Mouse (Mus musculus): ENCODE measurements around the gene Olfr714. TPM values are rescaled to one million over a fixed set of nuclear protein-coding genes. Genes with fewer than 3 reads are reported as not detected.
"Not testable (repeated sequence)": the region's sequence is repeated elsewhere in the genome, so short reads cannot be mapped to it uniquely, and the experiment has no call there.

Gene Olfr714
- polyA plus RNA-seq (2016; fragmentation: Nextera tagmentation; extraction: Ambion mirVana) = not detected in 2 replicates

DNA sequence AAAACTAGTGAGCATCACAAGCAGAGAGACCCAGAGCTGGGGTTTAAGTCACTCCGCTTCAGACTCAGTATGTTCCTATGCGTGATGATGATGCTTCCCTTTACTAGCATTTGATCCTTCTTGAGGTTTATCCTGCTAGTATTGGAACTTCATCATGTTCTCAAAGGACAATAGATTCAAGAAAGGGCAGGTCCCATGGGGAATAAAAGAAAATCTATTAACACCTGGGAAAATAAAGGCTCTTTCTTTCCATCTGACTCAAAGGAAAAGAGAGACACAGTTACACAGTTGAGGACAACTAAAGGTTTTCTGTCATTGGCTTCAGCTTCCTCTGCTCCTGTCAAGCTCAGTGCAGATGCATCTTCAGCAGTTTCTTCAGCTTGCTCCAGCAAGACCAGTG lies at the start of gene Olfr714:
TSS of gene Olfr714 (plus strand) at position 301 of the 400 bp plus-strand sequence.
- no peak within 1 kb of the TSS for H3K9ac ChIP-seq
- no peak for ATAC-seq (ENCODE audit: low FRiP score, low read depth)
- H3K4me3 ChIP-seq = no peak within 1 kb of the TSS
- peaks cover 4% of the 10 kb centered on the region for H3K9me3 ChIP-seq
- H3K27me3 ChIP-seq (replicated peaks) = no peaks in the 10 kb centered on the region
- WGBS = 93% methylated on average over 2 of the region's 2 CpGs
- H3K4me2 ChIP-seq (replicated peaks) = no peak within 1 kb of the TSS
- no peaks in the 10 kb centered on the region for H3K36me3 ChIP-seq
- H3K4me1 ChIP-seq = no peaks in the 10 kb centered on the region
- H3K27ac ChIP-seq = no peak within 1 kb of the TSS

DNA sequence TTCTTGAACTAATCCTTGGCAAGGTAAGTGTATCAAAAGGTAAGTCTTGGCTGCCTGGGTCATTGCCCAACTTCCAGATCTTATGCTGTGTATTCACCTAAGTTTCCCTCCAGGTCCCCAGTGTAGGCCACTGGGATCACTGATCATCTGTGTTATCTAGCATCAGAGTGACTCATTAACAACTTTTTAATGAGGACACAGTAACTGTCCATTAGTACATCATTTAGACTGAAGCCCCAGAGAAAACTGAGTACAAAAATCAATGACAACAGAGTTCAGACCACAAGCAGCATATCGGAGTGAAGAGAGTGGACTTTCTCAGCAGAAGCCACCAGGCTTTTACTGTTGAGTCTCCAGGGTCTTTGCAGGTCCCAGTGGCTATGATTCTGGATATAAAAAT lies 39.9 kb upstream of the Olfr714 start, which contains the start of gene Olfr713:
TSS of gene Olfr713 (plus strand) at position 301 of the 400 bp plus-strand sequence.
- H3K27me3 ChIP-seq (replicated peaks) = no peaks in the 10 kb centered on the region
- H3K4me3 ChIP-seq = no peak within 1 kb of the TSS
- H3K27ac ChIP-seq = no peak within 1 kb of the TSS
- no peaks in the 10 kb centered on the region for H3K36me3 ChIP-seq
- no peaks in the 10 kb centered on the region for H3K4me1 ChIP-seq
- H3K9ac ChIP-seq = no peak within 1 kb of the TSS
- H3K9me3 ChIP-seq = no peaks in the 10 kb centered on the region
- WGBS = 79% methylated on average over 1 of the region's 1 CpGs
- no peak for ATAC-seq (ENCODE audit: low FRiP score, low read depth)
- no peak within 1 kb of the TSS for H3K4me2 ChIP-seq (replicated peaks)

DNA sequence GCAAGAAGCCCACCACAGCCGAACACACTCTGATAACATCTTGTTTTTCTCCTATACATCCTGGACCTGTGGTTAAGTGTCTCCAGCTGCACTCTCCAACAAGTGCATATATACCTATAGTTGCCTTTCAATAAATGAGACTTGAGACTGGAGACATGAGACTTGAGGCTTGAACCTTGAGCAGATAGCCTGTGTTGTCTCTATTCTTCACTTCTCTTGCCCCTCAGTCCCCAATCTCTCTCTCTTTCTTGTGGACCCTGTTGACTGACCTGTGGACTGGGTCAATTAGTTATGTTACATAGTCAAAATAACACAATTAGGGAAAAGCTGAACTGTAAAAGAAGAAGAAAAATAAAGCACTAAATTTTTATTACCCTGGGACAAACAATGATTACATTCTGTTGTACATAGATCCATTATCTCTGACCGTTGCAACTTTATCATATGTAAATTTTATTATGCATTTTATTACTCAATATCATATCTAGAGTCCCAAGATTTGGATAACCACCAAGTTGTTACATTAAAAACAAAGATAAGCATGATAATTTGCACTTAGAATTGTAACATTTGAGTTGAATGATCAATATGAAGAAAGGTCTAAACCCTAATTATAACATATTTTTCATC lies 30.7 kb upstream of the Olfr714 start:
- Histone ChIP-seq H3K36me3 (no peaks in the 10 kb centered on the region), H3K4me2 (replicated peaks) (no peak overlapping the region), H3K9me3 (no peaks in the 10 kb centered on the region), H3K4me3 (no peak overlapping the region), H3K27me3 (replicated peaks) (no peaks in the 10 kb centered on the region), H3K9ac (no peak overlapping the region), H3K4me1 (no peaks in the 10 kb centered on the region), H3K27ac (no peak overlapping the region)
- WGBS = 83% methylated on average over 2 of the region's 2 CpGs
- no peak for ATAC-seq (ENCODE audit: low FRiP score, low read depth)

DNA sequence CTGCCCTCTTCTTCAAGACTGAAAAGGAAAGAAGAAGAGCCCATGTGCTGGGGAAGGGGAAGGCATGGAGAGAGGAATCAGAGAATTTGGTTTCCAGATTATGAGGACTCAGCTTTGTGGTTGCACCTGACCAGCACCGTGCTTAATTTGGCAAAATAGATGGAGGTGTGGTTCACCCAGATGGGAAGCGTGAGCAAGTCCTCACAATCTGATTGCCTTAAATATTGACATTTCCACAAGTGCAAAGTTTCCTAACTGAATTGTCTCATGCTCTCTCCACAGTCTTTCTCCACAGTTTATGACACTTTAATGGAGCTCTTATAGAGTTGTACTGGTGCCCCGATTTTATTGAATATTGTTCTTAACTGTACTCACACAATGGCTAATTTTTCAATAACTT lies 27.6 kb upstream of the Olfr714 start:
- no peak overlapping the region for H3K4me3 ChIP-seq
- H3K36me3 ChIP-seq = no peaks in the 10 kb centered on the region
- H3K9ac ChIP-seq = no peak overlapping the region
- no peak for ATAC-seq (ENCODE audit: low FRiP score, low read depth)
- no peak overlapping the region for H3K27ac ChIP-seq
- no peaks in the 10 kb centered on the region for H3K4me1 ChIP-seq
- H3K9me3 ChIP-seq = no peaks in the 10 kb centered on the region
- WGBS = 86% methylated on average over 3 of the region's 3 CpGs
- H3K4me2 ChIP-seq (replicated peaks) = no peak overlapping the region
- H3K27me3 ChIP-seq (replicated peaks) = no peaks in the 10 kb centered on the region

DNA sequence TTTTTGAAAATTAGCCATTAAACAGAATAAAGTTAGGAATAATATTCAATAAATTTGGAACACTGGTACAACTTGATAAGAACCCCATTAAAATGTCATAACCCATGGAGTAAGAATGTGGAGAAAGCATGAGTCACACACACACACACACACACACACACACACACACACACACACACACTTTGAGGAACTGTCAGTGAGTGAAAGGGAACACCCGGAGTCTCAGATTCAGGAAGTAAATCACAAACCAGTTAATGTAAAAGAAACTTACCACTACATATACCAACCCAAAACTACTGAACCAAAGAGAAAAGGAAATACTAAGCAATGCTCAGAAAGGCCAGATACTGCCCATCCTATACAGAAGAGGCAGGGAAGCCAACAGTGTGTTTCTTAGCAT lies 26.4 kb upstream of the Olfr714 start:
- H3K27me3 ChIP-seq (replicated peaks) = no peaks in the 10 kb centered on the region
- no peaks in the 10 kb centered on the region for H3K4me1 ChIP-seq
- no peak for ATAC-seq (ENCODE audit: low FRiP score, low read depth)
- 92% methylated on average over 1 of the region's 1 CpGs for WGBS
- H3K27ac ChIP-seq = no peak overlapping the region
- H3K4me3 ChIP-seq = no peak overlapping the region
- H3K4me2 ChIP-seq (replicated peaks) = no peak overlapping the region
- no peak overlapping the region for H3K9ac ChIP-seq
- H3K9me3 ChIP-seq = no peaks in the 10 kb centered on the region
- H3K36me3 ChIP-seq = no peaks in the 10 kb centered on the region

DNA sequence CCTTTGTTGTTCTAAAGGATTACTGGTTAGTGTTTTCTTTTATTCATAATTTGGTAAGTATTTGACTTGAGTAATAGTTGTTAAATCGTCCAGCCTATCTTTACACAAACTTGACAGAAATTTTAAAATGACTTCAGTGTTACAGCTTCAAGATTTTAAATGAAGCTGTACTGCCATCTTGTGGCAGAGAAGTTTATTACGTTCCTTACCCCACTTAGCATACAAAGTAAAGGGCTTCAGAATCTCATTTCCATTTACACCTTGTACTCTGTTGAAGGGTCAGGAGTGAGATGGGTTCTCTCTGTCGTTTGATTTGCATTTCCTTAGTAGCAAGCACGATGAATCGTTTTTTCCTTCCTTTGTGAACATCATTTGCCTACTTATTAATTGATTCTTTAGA lies 24.9 kb upstream of the Olfr714 start:
- Histone ChIP-seq H3K4me2 (replicated peaks) (no peak overlapping the region), H3K9me3 (no peaks in the 10 kb centered on the region), H3K4me3 (no peak overlapping the region), H3K36me3 (no peaks in the 10 kb centered on the region), H3K27ac (no peak overlapping the region), H3K27me3 (replicated peaks) (no peaks in the 10 kb centered on the region), H3K9ac (no peak overlapping the region), H3K4me1 (no peaks in the 10 kb centered on the region)
- 6% methylated on average over 5 of the region's 5 CpGs for WGBS
- ATAC-seq (ENCODE audit: low FRiP score, low read depth) = 0 out of 2 replicates have a peak, but pooled peaks have one; percentile 41

DNA sequence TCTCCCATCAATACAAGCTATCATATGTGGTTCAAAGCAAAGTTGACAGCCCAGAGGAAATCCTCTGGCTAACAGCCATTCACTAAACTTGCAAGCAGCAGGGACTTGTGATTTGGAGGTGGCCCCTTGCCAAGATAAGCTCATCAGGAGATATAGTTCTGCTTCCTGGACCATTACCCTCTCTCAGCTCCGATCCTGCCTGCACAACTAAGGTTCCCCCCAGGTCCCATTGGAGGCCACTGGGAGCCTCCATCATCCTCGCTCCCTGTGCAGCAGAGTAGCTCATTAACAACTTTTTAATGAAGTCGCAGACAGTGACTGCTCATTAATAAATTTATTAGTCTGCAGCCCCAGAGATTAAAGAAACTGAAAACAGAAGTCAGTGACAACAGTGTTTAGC lies 23.2 kb upstream of the Olfr714 start:
- Histone ChIP-seq H3K36me3 (no peaks in the 10 kb centered on the region), H3K4me2 (replicated peaks) (no peak overlapping the region), H3K4me3 (no peak overlapping the region), H3K4me1 (no peaks in the 10 kb centered on the region), H3K27me3 (replicated peaks) (no peaks in the 10 kb centered on the region), H3K27ac (no peak overlapping the region), H3K9me3 (no peaks in the 10 kb centered on the region), H3K9ac (no peak overlapping the region)
- 65% methylated on average over 3 of the region's 3 CpGs for WGBS
- ATAC-seq (ENCODE audit: low FRiP score, low read depth) = no peak

DNA sequence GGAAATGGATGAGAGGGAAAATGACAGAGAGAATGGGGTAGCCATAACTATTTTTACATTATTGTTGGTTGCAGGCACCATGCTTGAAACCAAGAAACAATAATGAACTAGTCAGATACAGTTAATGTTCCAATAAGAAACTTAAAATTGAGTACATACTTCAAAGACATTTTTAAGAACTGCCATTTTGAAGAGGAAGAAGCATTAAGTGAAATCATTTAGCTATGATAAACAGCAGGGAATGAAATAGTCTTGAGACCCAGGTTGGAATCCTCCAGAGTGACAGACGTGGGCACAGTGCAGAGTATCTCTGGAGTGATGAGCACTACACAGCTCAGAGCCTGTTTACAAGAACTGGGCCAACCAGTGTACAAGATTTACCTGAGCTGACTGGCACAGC lies 22.1 kb downstream of the Olfr714 start, which contains the start of gene Olfr17:
TSS of gene Olfr17 (plus strand) at position 301 of the 400 bp plus-strand sequence.
- no peaks in the 10 kb centered on the region for H3K36me3 ChIP-seq

DNA sequence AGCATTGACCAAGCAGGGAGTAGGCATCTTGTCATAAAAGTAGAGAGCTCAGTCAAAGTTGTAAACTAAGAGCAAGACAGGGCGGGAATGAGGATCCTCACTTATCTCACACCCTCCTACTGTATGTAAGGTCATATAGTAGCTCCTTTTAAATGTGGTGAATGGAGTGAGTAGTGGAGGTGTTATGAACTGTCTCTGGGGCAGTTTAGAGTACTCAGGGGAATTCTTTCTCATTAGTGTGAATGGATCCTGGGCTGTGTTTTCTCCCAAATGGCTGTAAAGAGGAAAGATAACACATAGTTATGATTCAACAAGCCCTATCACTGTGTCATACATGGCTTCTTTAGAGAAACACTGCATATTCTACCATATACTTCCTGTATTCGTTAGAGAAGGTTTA lies 39.5 kb downstream of the Olfr714 start, which contains the start of gene Olfr715b:
TSS of gene Olfr715b (minus strand) at position 101 of the 400 bp plus-strand sequence.
- not testable (repeated sequence) for H3K9ac ChIP-seq

More for the DNA sequence above, 22.1 kb downstream of the Olfr714 start, which contains the start of gene Olfr17:
- 57% methylated on average over 1 of the region's 1 CpGs for WGBS
- no peaks in the 10 kb centered on the region for H3K27me3 ChIP-seq (replicated peaks)
- H3K9ac ChIP-seq = no peak within 1 kb of the TSS
- no peaks in the 10 kb centered on the region for H3K4me1 ChIP-seq
- no peak for ATAC-seq (ENCODE audit: low FRiP score, low read depth)
- H3K4me2 ChIP-seq (replicated peaks) = no peak within 1 kb of the TSS
- H3K9me3 ChIP-seq = no peaks in the 10 kb centered on the region
- H3K4me3 ChIP-seq = no peak within 1 kb of the TSS
- no peak within 1 kb of the TSS for H3K27ac ChIP-seq

More for the DNA sequence above, 39.5 kb downstream of the Olfr714 start, which contains the start of gene Olfr715b:
- not testable (repeated sequence) for H3K4me3 ChIP-seq; ATAC-seq (ENCODE audit: low FRiP score, low read depth); H3K27me3 ChIP-seq (replicated peaks); H3K4me1 ChIP-seq; H3K9me3 ChIP-seq; H3K27ac ChIP-seq; H3K4me2 ChIP-seq (replicated peaks); H3K36me3 ChIP-seq
- WGBS = 85% methylated on average over 2 of the region's 2 CpGs

Other genes with a start within 250 kb of the Olfr714 start
- not detected in 2 replicates for gene Olfr702, start 237.1 kb upstream of the Olfr714 start, polyA plus RNA-seq (2016; fragmentation: Nextera tagmentation; extraction: Ambion mirVana)
- not detected in 2 replicates for gene Olfr703, start 227.6 kb upstream of the Olfr714 start, polyA plus RNA-seq (2016; fragmentation: Nextera tagmentation; extraction: Ambion mirVana)
- not detected in 2 replicates for gene Olfr704, start 207.8 kb upstream of the Olfr714 start, polyA plus RNA-seq (2016; fragmentation: Nextera tagmentation; extraction: Ambion mirVana)
- gene Olfr705, start 194.1 kb upstream of the Olfr714 start, polyA plus RNA-seq (2016; fragmentation: Nextera tagmentation; extraction: Ambion mirVana) = not detected in 2 replicates
- not detected in 2 replicates for gene Olfr706, start 182.8 kb upstream of the Olfr714 start, polyA plus RNA-seq (2016; fragmentation: Nextera tagmentation; extraction: Ambion mirVana)
- not detected in 2 replicates for gene Olfr707, start 169.7 kb upstream of the Olfr714 start, polyA plus RNA-seq (2016; fragmentation: Nextera tagmentation; extraction: Ambion mirVana)
- not detected in 2 replicates for gene Olfr1532-ps1, start 163.0 kb upstream of the Olfr714 start, polyA plus RNA-seq (2016; fragmentation: Nextera tagmentation; extraction: Ambion mirVana)
- not detected in 2 replicates for gene Olfr709-ps1, start 138.8 kb upstream of the Olfr714 start, polyA plus RNA-seq (2016; fragmentation: Nextera tagmentation; extraction: Ambion mirVana)
- gene Olfr710, start 122.7 kb upstream of the Olfr714 start, polyA plus RNA-seq (2016; fragmentation: Nextera tagmentation; extraction: Ambion mirVana) = not detected in 2 replicates
- not detected in 2 replicates for gene Olfr6, start 107.0 kb upstream of the Olfr714 start, polyA plus RNA-seq (2016; fragmentation: Nextera tagmentation; extraction: Ambion mirVana)
- gene Olfr711, start 95.5 kb upstream of the Olfr714 start, polyA plus RNA-seq (2016; fragmentation: Nextera tagmentation; extraction: Ambion mirVana) = not detected in 2 replicates
- not detected in 2 replicates for gene Olfr2, start 64.9 kb upstream of the Olfr714 start, polyA plus RNA-seq (2016; fragmentation: Nextera tagmentation; extraction: Ambion mirVana)
- gene Olfr713, start 39.8 kb upstream of the Olfr714 start, polyA plus RNA-seq (2016; fragmentation: Nextera tagmentation; extraction: Ambion mirVana) = not detected in 2 replicates
- gene Olfr17, start 22.2 kb downstream of the Olfr714 start, polyA plus RNA-seq (2016; fragmentation: Nextera tagmentation; extraction: Ambion mirVana) = not detected in 2 replicates
- gene Olfr715b, start 39.4 kb downstream of the Olfr714 start, polyA plus RNA-seq (2016; fragmentation: Nextera tagmentation; extraction: Ambion mirVana) = not detected in 2 replicates
- gene Olfr715, start 60.1 kb downstream of the Olfr714 start, polyA plus RNA-seq (2016; fragmentation: Nextera tagmentation; extraction: Ambion mirVana) = not detected in 2 replicates
- not detected in 2 replicates for gene Olfr716, start 67.3 kb downstream of the Olfr714 start, polyA plus RNA-seq (2016; fragmentation: Nextera tagmentation; extraction: Ambion mirVana)
- gene Nlrp14, start 96.0 kb downstream of the Olfr714 start, polyA plus RNA-seq (2016; fragmentation: Nextera tagmentation; extraction: Ambion mirVana) = not detected in 2 replicates
- gene Rbmxl2, start 138.5 kb downstream of the Olfr714 start, polyA plus RNA-seq (2016; fragmentation: Nextera tagmentation; extraction: Ambion mirVana) = not detected in 2 replicates